ENCODE assay signal across 32 mouse cellular contexts in genomic region chr19:7648913-7649666, GRCm38 (mm10). TPM values are rescaled to one million over a fixed set of nuclear protein-coding genes. Genes with fewer than 3 reads are reported as not detected.
A peak's percentile ranks its signal among the peaks of the same experiment; 100 is the strongest.
DNase-seq lines count a peak whose midpoint lies in the region; ATAC-seq and TF ChIP-seq lines count a peak whose summit lies in the region.
"Had no signal": no experiment of that assay in that cellular context is flagged by ENCODE, and none has a peak within 500 bp of the region (broad histone marks: within the 10 kb centered on the region; RNA-seq: fewer than 3 reads in every experiment).

No protein-coding gene starts in this region.

- H3K27ac ChIP-seq in CH12.LX (ENCODE audit: insufficient read depth, low read depth) = no peak overlapping the region
- H3K27ac ChIP-seq in kidney, embryonic 15.5 days = 0 out of 2 replicates have a peak overlapping the region, but pooled peaks have one; percentile 11
- no peak overlapping the region for H3K27ac ChIP-seq in forebrain, embryonic 15.5 days (replicated peaks)
- H3K27ac ChIP-seq: forebrain, embryonic 10.5 days; forebrain, embryonic 13.5 days; gastrocnemius, adult 2 months; heart, embryonic 15.5 days; hindbrain, embryonic 10.5 days; hindbrain, embryonic 13.5 days had no signal

- no peaks in the 10 kb centered on the region for H3K27me3 ChIP-seq in CH12.LX (replicated peaks)
- no peaks in the 10 kb centered on the region for H3K27me3 ChIP-seq in kidney, embryonic 15.5 days
- no peaks in the 10 kb centered on the region for H3K27me3 ChIP-seq in forebrain, embryonic 15.5 days
- H3K27me3 ChIP-seq: forebrain, embryonic 13.5 days; heart, embryonic 12.5 days; heart, embryonic 15.5 days; hindbrain, embryonic 13.5 days had no signal

- no peak overlapping the region for H3K4me2 ChIP-seq in CH12.LX (ENCODE audit: insufficient read depth, low read depth, poor library complexity, severe bottlenecking)
- H3K4me2 ChIP-seq in kidney, embryonic 15.5 days = no peak overlapping the region
- no peak overlapping the region for H3K4me2 ChIP-seq in forebrain, embryonic 15.5 days (replicated peaks)
- H3K4me2 ChIP-seq: forebrain, embryonic 13.5 days; heart, embryonic 12.5 days; heart, embryonic 15.5 days; hindbrain, embryonic 13.5 days had no signal

- WGBS in kidney, embryonic 15.5 days = 51% methylated on average over 8 of the region's 8 CpGs
- 85% methylated on average over 8 of the region's 8 CpGs for WGBS in forebrain, embryonic 15.5 days

- H3K4me1 ChIP-seq in CH12.LX (ENCODE audit: control insufficient read depth in 1 of 2, insufficient read depth in 2 of 2) = no peaks in the 10 kb centered on the region
- H3K4me1 ChIP-seq in kidney, embryonic 15.5 days = no peaks in the 10 kb centered on the region
- no peaks in the 10 kb centered on the region for H3K4me1 ChIP-seq in forebrain, embryonic 15.5 days
- H3K4me1 ChIP-seq: forebrain, embryonic 10.5 days; forebrain, embryonic 13.5 days; heart, embryonic 12.5 days; heart, embryonic 15.5 days; hindbrain, embryonic 10.5 days; hindbrain, embryonic 13.5 days had no signal

- peak; percentile 64 for DNase-seq in kidney, adult 9 months
- DNase-seq in kidney, postnatal 25 days = no peak
- no peak for DNase-seq in CH12.LX (ENCODE audit: extremely low read depth)
- peak; percentile 9 for DNase-seq in kidney, postnatal 14 days
- DNase-seq in heart, adult 8-10 months (ENCODE audit: low spot score) = no peak
- DNase-seq: adrenal gland, adult 8-10 months; adrenal gland, postnatal 25 days; cerebellum, adult 11-12 months; cerebellum, adult 9-10 months; cerebellum, postnatal 14 days; forebrain, postnatal 0 days; gastrocnemius, adult 2 months; gastrocnemius, postnatal 14 days; heart, adult 11 months; heart, postnatal 10 days; heart, postnatal 36 days had no signal

- TF ChIP-seq CTCF in CH12.LX (conservative IDR thresholded peaks at IDR 0.05 in 1 of 2, IDR thresholded peaks at IDR 0.05 in 1 of 2; ENCODE audit: low read depth in 2 of 2, low read length in 2 of 2) = no peak

- no peaks in the 10 kb centered on the region for H3K9me3 ChIP-seq in CH12.LX (replicated peaks; ENCODE audit: low read length)
- no peaks in the 10 kb centered on the region for H3K9me3 ChIP-seq in kidney, embryonic 15.5 days (replicated peaks)
- no peaks in the 10 kb centered on the region for H3K9me3 ChIP-seq in forebrain, embryonic 15.5 days
- H3K9me3 ChIP-seq: forebrain, embryonic 10.5 days; forebrain, embryonic 13.5 days; heart, embryonic 12.5 days; heart, embryonic 15.5 days; hindbrain, embryonic 10.5 days; hindbrain, embryonic 13.5 days had no signal

- no peak overlapping the region for H3K4me3 ChIP-seq in CH12.LX (replicated peaks in 1 of 3; ENCODE audit: low read depth in 2 of 3, low read length in 2 of 3, poor library complexity in 1 of 3)
- no peak overlapping the region for H3K4me3 ChIP-seq in kidney, embryonic 15.5 days (replicated peaks)
- H3K4me3 ChIP-seq in forebrain, embryonic 15.5 days = no peak overlapping the region
- H3K4me3 ChIP-seq: forebrain, embryonic 10.5 days; forebrain, embryonic 13.5 days; gastrocnemius, adult 2 months; heart, embryonic 12.5 days; heart, embryonic 15.5 days; hindbrain, embryonic 10.5 days; hindbrain, embryonic 13.5 days had no signal

- TF ChIP-seq RAD21 in CH12.LX (IDR thresholded peaks at IDR 0.05; ENCODE audit: low read depth, low read length) = no peak

- no peak for TF ChIP-seq POLR2A in CH12.LX (IDR thresholded peaks at IDR 0.05; ENCODE audit: low read depth, low read length)

- H3K79me2 ChIP-seq in CH12.LX (replicated peaks; ENCODE audit: control insufficient read depth, extremely low read depth, insufficient read depth, poor library complexity, severe bottlenecking) = no peaks in the 10 kb centered on the region

- peak; percentile 56 for ATAC-seq in kidney, embryonic 15.5 days (replicated peaks; ENCODE audit: low FRiP score)
- no peak for ATAC-seq in forebrain, embryonic 15.5 days (replicated peaks)
- ATAC-seq: activated CD4-positive, CD25-positive, alpha-beta regulatory T cell, adult 4 months; CD4-positive, CD25-positive, alpha-beta regulatory T cell, adult 4 months; forebrain, embryonic 13.5 days; forebrain, postnatal 0 days; hindbrain, embryonic 16.5 days had no signal

- in situ Hi-C loops in CH12.LX (cut with MboI; ENCODE audit: low pct_ligation_motif_present, low pct_unique_long_range_greater_than_20kb, low sequenced_read_pairs) = no loop called here

- H3K36me3 ChIP-seq in CH12.LX (replicated peaks in 1 of 2; ENCODE audit: control insufficient read depth in 1 of 2, insufficient read depth in 1 of 2, low read length in 1 of 2) = no peaks in the 10 kb centered on the region
- H3K36me3 ChIP-seq in kidney, embryonic 15.5 days = no peaks in the 10 kb centered on the region
- H3K36me3 ChIP-seq in forebrain, embryonic 15.5 days = no peaks in the 10 kb centered on the region
- H3K36me3 ChIP-seq: forebrain, embryonic 10.5 days; heart, embryonic 12.5 days; heart, embryonic 15.5 days; hindbrain, embryonic 10.5 days; hindbrain, embryonic 13.5 days had no signal

- no peak for TF ChIP-seq EP300 in CH12.LX (IDR thresholded peaks at IDR 0.05; ENCODE audit: low read length)

- H3K9ac ChIP-seq in CH12.LX (ENCODE audit: insufficient read depth, low read depth) = no peak overlapping the region
- H3K9ac ChIP-seq in kidney, embryonic 15.5 days = no peak overlapping the region
- no peak overlapping the region for H3K9ac ChIP-seq in forebrain, embryonic 15.5 days (replicated peaks)
- H3K9ac ChIP-seq: forebrain, embryonic 13.5 days; forebrain, postnatal 0 days; heart, embryonic 12.5 days; heart, embryonic 15.5 days; hindbrain, embryonic 13.5 days had no signal

- dilution Hi-C loops in CH12.LX (cut with MboI; ENCODE audit: extremely low pct_ligation_motif_present, extremely low pct_unique_long_range_greater_than_20kb, low sequenced_read_pairs) = no loop called here

TF ChIP-seq in CH12.LX, 34 proteins besides CTCF, POLR2A, EP300 and RAD21:
- TF ChIP-seq ZNF384 (IDR thresholded peaks at IDR 0.05; ENCODE audit: low read depth, low read length) (peak; percentile 46), NELFE (IDR thresholded peaks at IDR 0.05; ENCODE audit: low read depth, low read length) (no peak)

RNA-seq across cellular contexts. Expression of gene Hrasls5, which starts 36.7 kb away (rescaled TPM):
- total RNA-seq in CH12.LX (2012; rRNA removed) (not detected in 2 replicates), CH12.LX (2014; rRNA removed) (not detected in 2 replicates)
- not detected in 2 replicates for polyA plus RNA-seq in CH12.LX (2012; ENCODE audit: insufficient read length, low read depth)
- polyA plus RNA-seq in kidney, embryonic 15.5 days (2015; fragmentation: Nextera tagmentation; extraction: Ambion mirVana) = not detected in 2 replicates
- not detected for total RNA-seq in heart, adult 8-10 months (2022)
- polyA plus RNA-seq in forebrain, embryonic 15.5 days (2015; fragmentation: Nextera tagmentation; extraction: Ambion mirVana) = not detected in 2 replicates
- total RNA-seq: adrenal gland, postnatal 25 days; ES-E14; forebrain, postnatal 0 days; gastrocnemius, adult 2 months; gastrocnemius, postnatal 14 days; gastrocnemius, postnatal 4 days; heart, postnatal 10 days; heart, postnatal 36 days had no signal
- polyA plus RNA-seq: activated CD4-positive, CD25-positive, alpha-beta regulatory T cell, adult 4 months; brain, embryonic 14.5 days; C2C12; CD4-positive, CD25-positive, alpha-beta regulatory T cell, adult 4 months; embryonic facial prominence, embryonic 11.5 days; forebrain, embryonic 10.5 days; forebrain, embryonic 13.5 days; heart, embryonic 12.5 days; heart, embryonic 15.5 days; hindbrain, embryonic 10.5 days; hindbrain, embryonic 13.5 days; hindbrain, embryonic 16.5 days had no signal

RNA-seq across cellular contexts. Expression of gene Lgals12, which starts 42.1 kb away (rescaled TPM):
- total RNA-seq in CH12.LX (2012; rRNA removed) (not detected in 2 replicates), CH12.LX (2014; rRNA removed) (not detected in 2 replicates)
- not detected in 2 replicates for polyA plus RNA-seq in CH12.LX (2012; ENCODE audit: insufficient read length, low read depth)
- 1.3 and 2.1 TPM in 2 replicates for polyA plus RNA-seq in kidney, embryonic 15.5 days (2015; fragmentation: Nextera tagmentation; extraction: Ambion mirVana)
- total RNA-seq in heart, adult 8-10 months (2022) = under 1 TPM; 0.16 to 0.37 (median 0.32) TPM
- 0.08 and 0.28 TPM in 2 replicates for polyA plus RNA-seq in forebrain, embryonic 15.5 days (2015; fragmentation: Nextera tagmentation; extraction: Ambion mirVana)
- polyA plus RNA-seq: activated CD4-positive, CD25-positive, alpha-beta regulatory T cell, adult 4 months; C2C12; CD4-positive, CD25-positive, alpha-beta regulatory T cell, adult 4 months; hindbrain, embryonic 10.5 days had no signal

Comparison
In these comparisons a context has a peak if more than half of its experiments do, and no peak if none do; other contexts are left out.
1. DNase-seq: peak in kidney, adult 9 months (single experiment) and kidney, postnatal 14 days (single experiment); none in kidney, postnatal 25 days (0 of 2), CH12.LX (single experiment) and heart, adult 8-10 months (single experiment).